In genomic region chr5:134550836-134551232, GRCm38 (mm10) we compare ENCODE assay signal across 7 mouse cellular contexts. TPM values are rescaled to one million over a fixed set of nuclear protein-coding genes. Genes with fewer than 3 reads are reported as not detected.
A peak's percentile ranks its signal among the peaks of the same experiment; 100 is the strongest.
DNase-seq lines count a peak whose midpoint lies in the region; ATAC-seq lines count a peak whose summit lies in the region.

No protein-coding gene starts in this region.

- H3K27ac ChIP-seq in lung, embryonic 16.5 days (ENCODE audit: low read length), result peak overlapping the region; percentile 95
- H3K27ac ChIP-seq in hindbrain, embryonic 15.5 days (replicated peaks), result peak overlapping the region; percentile 99
- H3K27ac ChIP-seq in midbrain, embryonic 13.5 days, result peak overlapping the region; percentile 99

- H3K36me3 ChIP-seq in lung, embryonic 16.5 days (ENCODE audit: control insufficient read depth, insufficient read depth, low read length), result no peaks in the 10 kb centered on the region
- no peaks in the 10 kb centered on the region for H3K36me3 ChIP-seq in hindbrain, embryonic 15.5 days
- no peaks in the 10 kb centered on the region for H3K36me3 ChIP-seq in midbrain, embryonic 13.5 days

- no peaks in the 10 kb centered on the region for H3K27me3 ChIP-seq in lung, embryonic 16.5 days (ENCODE audit: control insufficient read depth, insufficient read depth, low read depth, low read length)
- H3K27me3 ChIP-seq in hindbrain, embryonic 15.5 days, result no peaks in the 10 kb centered on the region
- no peaks in the 10 kb centered on the region for H3K27me3 ChIP-seq in midbrain, embryonic 13.5 days

- WGBS in lung, embryonic 16.5 days, result 8% methylated on average over 6 of the region's 6 CpGs
- WGBS in hindbrain, embryonic 15.5 days, result 5% methylated on average over 6 of the region's 6 CpGs
- 7% methylated on average over 6 of the region's 6 CpGs for WGBS in midbrain, embryonic 13.5 days

- no peaks in the 10 kb centered on the region for H3K9me3 ChIP-seq in lung, embryonic 16.5 days (ENCODE audit: control insufficient read depth, low read length)
- H3K9me3 ChIP-seq in hindbrain, embryonic 15.5 days, result no peaks in the 10 kb centered on the region
- H3K9me3 ChIP-seq in midbrain, embryonic 13.5 days, result no peaks in the 10 kb centered on the region

- H3K4me1 ChIP-seq in lung, embryonic 16.5 days (replicated peaks; ENCODE audit: control insufficient read depth, insufficient read depth, low read length), result peaks cover 38% of the 10 kb centered on the region
- peaks cover 69% of the 10 kb centered on the region for H3K4me1 ChIP-seq in hindbrain, embryonic 15.5 days (replicated peaks)
- peaks cover 69% of the 10 kb centered on the region for H3K4me1 ChIP-seq in midbrain, embryonic 13.5 days (replicated peaks)

- peak overlapping the region; percentile 84 for H3K4me3 ChIP-seq in lung, embryonic 16.5 days (ENCODE audit: low read length)
- peak overlapping the region; percentile 96 for H3K4me3 ChIP-seq in hindbrain, embryonic 15.5 days
- peak overlapping the region; percentile 93 for H3K4me3 ChIP-seq in midbrain, embryonic 13.5 days (replicated peaks)

- peak overlapping the region; percentile 86 for H3K4me2 ChIP-seq in lung, embryonic 16.5 days (ENCODE audit: low read depth, low read length)
- H3K4me2 ChIP-seq in hindbrain, embryonic 15.5 days, result peak overlapping the region; percentile 93
- H3K4me2 ChIP-seq in midbrain, embryonic 13.5 days (replicated peaks), result peak overlapping the region; percentile 90

- ATAC-seq in lung, embryonic 16.5 days (ENCODE audit: low read depth), result no peak
- no peak for ATAC-seq in hindbrain, embryonic 15.5 days (ENCODE audit: low FRiP score, low read depth)
- ATAC-seq in midbrain, embryonic 13.5 days, result no peak
- no peak for ATAC-seq in erythroid progenitor cell, adult 5-6 weeks (replicated peaks; ENCODE audit: low FRiP score, poor library complexity, severe bottlenecking)

- DNase-seq in lung, postnatal 36 days, result no peak
- peak; percentile 45 to 47 for DNase-seq in cerebellum, postnatal 10 days
- no peak for DNase-seq in ovary, postnatal 14 days (ENCODE audit: low spot score)

- peak overlapping the region; percentile 92 for H3K9ac ChIP-seq in lung, embryonic 16.5 days (ENCODE audit: low read length)
- H3K9ac ChIP-seq in hindbrain, embryonic 15.5 days, result peak overlapping the region; percentile 99
- H3K9ac ChIP-seq in midbrain, embryonic 13.5 days (replicated peaks), result peak overlapping the region; percentile 99

RNA-seq across cellular contexts. Expression of gene Clip2, which starts 1.4 kb away (rescaled TPM):
- polyA plus RNA-seq in lung, embryonic 16.5 days (2015; fragmentation: Nextera tagmentation; extraction: Ambion mirVana), result 4.6 and 4.7 TPM in 2 replicates
- polyA plus RNA-seq in hindbrain, embryonic 15.5 days (2015; fragmentation: Nextera tagmentation; extraction: Ambion mirVana), result 13.8 and 14.9 TPM in 2 replicates
- 13.4 and 15.3 TPM in 2 replicates for polyA plus RNA-seq in midbrain, embryonic 13.5 days (2015; fragmentation: Nextera tagmentation; extraction: Ambion mirVana)
- 0.84 TPM in 1 of 2 replicates, not detected in the other for total RNA-seq in erythroid progenitor cell, adult 5-6 weeks (2015; ENCODE audit: low replicate concordance)
- 0.68 and 0.77 TPM in 2 replicates for total RNA-seq in erythroid progenitor cell, adult 5-6 weeks (2017; ENCODE audit: low replicate concordance)

RNA-seq across cellular contexts. Expression of gene Syna, which starts 9.1 kb away (rescaled TPM):
- polyA plus RNA-seq in lung, embryonic 16.5 days (2015; fragmentation: Nextera tagmentation; extraction: Ambion mirVana), result 0.20 and 0.23 TPM in 2 replicates
- 0.47 and 0.88 TPM in 2 replicates for polyA plus RNA-seq in hindbrain, embryonic 15.5 days (2015; fragmentation: Nextera tagmentation; extraction: Ambion mirVana)
- 0.47 and 0.48 TPM in 2 replicates for polyA plus RNA-seq in midbrain, embryonic 13.5 days (2015; fragmentation: Nextera tagmentation; extraction: Ambion mirVana)
- not detected in 2 replicates for total RNA-seq in erythroid progenitor cell, adult 5-6 weeks (2015; ENCODE audit: low replicate concordance)
- not detected in 2 replicates for total RNA-seq in erythroid progenitor cell, adult 5-6 weeks (2017; ENCODE audit: low replicate concordance)

RNA-seq across cellular contexts. Expression of gene Rfc2, which starts 30.3 kb away (rescaled TPM):
- polyA plus RNA-seq in lung, embryonic 16.5 days (2015; fragmentation: Nextera tagmentation; extraction: Ambion mirVana), result 255 and 270 TPM in 2 replicates
- 190 and 194 TPM in 2 replicates for polyA plus RNA-seq in hindbrain, embryonic 15.5 days (2015; fragmentation: Nextera tagmentation; extraction: Ambion mirVana)
- 215 and 219 TPM in 2 replicates for polyA plus RNA-seq in midbrain, embryonic 13.5 days (2015; fragmentation: Nextera tagmentation; extraction: Ambion mirVana)
- 83.4 and 101 TPM in 2 replicates for total RNA-seq in erythroid progenitor cell, adult 5-6 weeks (2015; ENCODE audit: low replicate concordance)
- 51.7 and 56.7 TPM in 2 replicates for total RNA-seq in erythroid progenitor cell, adult 5-6 weeks (2017; ENCODE audit: low replicate concordance)

Comparison
In these comparisons a context has a peak if more than half of its experiments do, and no peak if none do; other contexts are left out.
1. DNase-seq: peak in cerebellum, postnatal 10 days (2 of 2); none in lung, postnatal 36 days (single experiment) and ovary, postnatal 14 days (single experiment).
2. Peak in every context shown above with its lines, with median percentiles within 50 percentile points of each other: H3K27ac ChIP-seq, H3K4me2 ChIP-seq, H3K4me3 ChIP-seq and H3K9ac ChIP-seq.